Mouse (Mus musculus) bone marrow, adult 2 months (tissue): ENCODE data around the gene Sox5.

Experiments used
- CTCF ChIP-seq: fragments of 200-500 bp; IDR thresholded peaks from 2 replicates; pipeline ENCODE4 v1.5.1; 2011; ENCODE audit warnings: low read length, control low read depth; ENCODE audit not compliant: control insufficient read depth, insufficient read depth
- POLR2A ChIP-seq: fragments of 200-500 bp; IDR thresholded peaks from 2 replicates; pipeline ENCODE4 v1.6.1; 2011; ENCODE audit warnings: low read depth, mild to moderate bottlenecking, control low read depth, low read length, borderline replicate concordance; ENCODE audit not compliant: control insufficient read depth

DNA sequence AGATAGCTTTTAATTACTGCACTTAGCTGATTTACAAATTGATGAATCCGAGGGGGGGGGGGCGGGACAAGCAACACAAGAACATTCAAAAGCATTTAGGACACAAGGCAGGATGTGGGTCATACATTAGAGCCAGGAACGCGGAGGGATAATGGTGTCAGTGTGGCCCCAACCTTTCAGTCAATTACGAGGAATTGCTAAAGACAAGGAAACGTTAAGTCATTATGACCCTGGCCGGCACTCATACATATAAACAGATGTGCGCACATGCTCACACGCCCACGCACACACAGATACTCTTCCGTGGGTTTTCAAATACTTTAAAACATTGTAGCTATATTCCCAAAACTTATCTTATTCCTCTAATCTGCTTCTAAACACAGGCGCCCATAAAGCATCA is 19.9 kb downstream of the Sox5 start:
- no peak for TF ChIP-seq POLR2A
- TF ChIP-seq CTCF = no peak
